Mouse (Mus musculus) brain, adult 2 months (tissue): Measurements from ENCODE around the gene Fbxl14.
A peak's percentile ranks its signal among the peaks of the same experiment; 100 is the strongest.

Experiments
- DNase-seq: peaks from one replicate; pipeline ENCODE4 v3.0.0; 2011; ENCODE audit warnings: low read depth, low spot score

The Fbxl14 gene

DNA sequence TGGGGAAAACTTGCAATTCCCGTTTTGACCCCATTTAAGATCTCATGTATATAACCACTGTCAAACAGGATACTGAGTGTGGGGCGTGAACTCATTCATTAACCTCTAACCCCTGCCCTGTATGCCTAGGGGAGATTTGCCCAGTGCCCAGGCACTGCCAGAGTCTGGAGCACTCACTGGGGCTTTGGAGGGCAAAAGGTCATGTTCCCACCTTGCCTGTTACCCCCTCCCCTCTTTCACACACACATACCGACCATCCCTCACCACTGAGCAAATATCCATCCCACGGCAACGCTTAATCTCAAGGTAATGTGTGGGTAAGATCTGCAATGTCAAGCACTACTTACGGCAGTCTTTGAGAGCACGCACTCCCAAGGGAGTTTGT lies 13.2 kb downstream of the Fbxl14 start:
- DNase-seq: no peak

GRCm38 (mm10) chr6:119499271-119499670 lies 19.8 kb downstream of the Fbxl14 start:
- DNase-seq: peak; percentile 75

DNA sequence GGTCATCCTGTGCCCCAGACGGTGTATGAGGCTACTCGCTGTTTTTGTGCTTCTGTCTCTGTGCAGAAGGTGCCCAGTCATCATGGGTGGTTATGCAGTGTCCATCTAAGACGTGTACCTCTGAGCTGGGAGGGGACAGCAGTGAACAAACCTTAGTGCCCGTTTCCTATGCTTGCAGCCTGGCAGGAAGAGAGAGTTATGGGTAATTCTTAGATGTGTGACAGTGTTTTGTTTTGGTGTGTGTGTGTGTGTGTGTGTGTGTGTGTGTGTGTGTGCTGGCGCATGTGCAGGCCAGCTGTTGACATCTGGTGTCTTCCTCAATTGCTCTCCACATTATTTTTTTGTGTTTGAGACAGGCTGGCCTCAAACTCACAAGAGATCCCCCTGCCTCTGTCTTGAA lies 20.6 kb downstream of the Fbxl14 start:
- no peak for DNase-seq

DNA sequence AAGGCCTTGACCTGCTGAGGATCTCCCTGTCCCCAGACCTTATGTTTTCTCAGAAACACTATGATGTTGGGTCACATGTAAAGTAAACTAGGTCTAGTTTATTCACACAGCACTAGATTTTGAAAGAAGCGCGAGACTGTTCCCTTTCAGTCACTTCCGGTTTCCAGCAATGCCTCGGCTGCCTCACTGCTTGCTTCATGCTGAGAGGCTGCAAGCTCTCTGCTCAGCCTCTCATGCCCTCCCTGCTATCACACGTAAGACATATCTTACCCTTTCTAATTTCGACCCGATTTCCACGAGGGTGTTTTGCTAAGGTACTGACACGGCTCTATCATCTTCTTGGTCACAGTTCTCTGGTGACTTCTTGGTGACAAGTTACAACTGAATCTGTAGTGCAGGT lies 22.6 kb downstream of the Fbxl14 start:
- DNase-seq: no peak

GRCm38 (mm10) chr6:119504756-119505155 lies 25.3 kb downstream of the Fbxl14 start:
- DNase-seq: no peak

GRCm38 (mm10) chr6:119505525-119506225 lies 26.2 kb downstream of the Fbxl14 start:
- no peak for DNase-seq

DNA sequence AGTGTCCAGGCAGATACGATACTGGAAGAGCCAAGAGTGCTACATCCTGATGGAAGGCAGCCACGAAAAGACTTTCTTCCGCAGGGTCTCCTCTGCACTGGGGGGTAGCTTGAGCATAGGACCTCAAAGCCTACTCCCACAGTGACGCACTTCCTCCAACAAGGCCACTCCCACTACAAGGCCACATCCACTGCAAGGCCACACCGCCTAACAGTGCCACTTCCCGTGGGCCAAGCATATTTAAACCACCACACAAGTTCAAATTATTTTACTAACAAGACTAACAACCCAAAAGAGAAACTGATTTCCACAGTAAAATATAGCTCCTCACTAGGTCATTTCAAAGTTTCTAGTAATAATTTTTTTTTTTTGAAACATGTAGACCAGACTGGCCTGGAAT lies 28.8 kb downstream of the Fbxl14 start:
- no peak for DNase-seq

DNA sequence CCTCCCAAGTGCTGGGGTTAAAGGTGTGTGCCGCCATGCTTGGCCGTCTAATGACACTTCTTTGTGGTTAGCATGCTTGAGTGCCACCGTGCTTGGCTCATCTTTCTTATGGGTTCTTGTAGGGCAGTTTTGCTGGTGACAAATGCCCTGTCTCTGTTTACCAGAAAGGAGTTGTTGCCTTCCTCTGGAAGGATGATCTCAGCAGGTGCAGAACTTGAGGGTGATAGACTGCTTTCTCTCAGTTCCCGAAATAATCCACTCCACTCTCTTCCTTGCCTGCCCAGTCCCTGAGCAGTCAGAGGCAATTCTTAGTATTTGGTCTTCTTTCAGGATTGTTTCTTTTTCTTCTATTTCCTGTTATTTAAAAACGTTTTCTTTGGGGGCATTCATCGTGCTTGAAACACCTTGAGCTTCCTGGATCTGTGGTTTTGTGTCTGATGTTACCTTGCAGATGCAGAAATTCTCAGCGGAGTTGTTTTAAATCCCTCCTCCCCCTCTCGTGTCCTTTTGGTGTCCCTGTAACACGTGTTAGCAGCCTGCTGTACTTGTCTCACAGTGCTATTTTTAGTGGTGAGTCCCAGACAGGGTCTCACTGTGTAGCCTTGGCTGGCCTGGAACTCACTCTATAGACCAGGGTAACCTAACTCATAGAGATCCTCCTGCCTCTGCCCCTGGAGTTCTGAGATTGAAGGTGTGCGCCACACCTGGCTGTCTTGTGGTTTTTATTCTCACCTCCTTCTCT lies 29.3 kb downstream of the Fbxl14 start:
- DNase-seq: no peak

DNA sequence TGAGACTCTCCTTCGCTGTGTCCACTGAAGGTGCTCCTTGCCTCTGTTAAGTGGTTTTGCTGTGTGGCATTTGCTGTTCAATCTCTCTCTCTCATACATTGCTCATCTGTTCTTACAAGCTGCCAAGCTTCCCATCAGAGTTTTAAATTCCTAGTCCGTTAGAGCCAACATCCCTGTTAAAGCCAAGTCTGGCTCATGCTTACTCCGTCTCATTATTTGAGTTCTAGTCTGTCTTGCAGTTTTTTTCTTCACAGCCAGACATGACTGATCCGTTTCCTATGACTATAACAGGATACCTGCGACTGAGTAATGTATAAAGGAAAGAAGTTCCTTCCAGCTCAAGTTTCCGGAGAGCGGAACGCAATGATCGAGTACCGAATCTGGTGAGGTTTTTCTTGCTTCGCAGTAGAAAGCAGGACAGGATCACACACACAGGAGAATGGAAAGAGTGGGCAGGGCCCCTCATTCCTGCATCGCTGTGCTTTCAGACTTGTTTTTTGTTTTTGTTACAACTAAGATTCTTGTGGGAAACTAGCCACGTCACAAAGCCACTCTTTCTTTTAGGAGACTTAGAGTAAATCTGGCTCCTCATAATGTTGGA lies 30.1 kb downstream of the Fbxl14 start:
- peak; percentile 53 for DNase-seq

DNA sequence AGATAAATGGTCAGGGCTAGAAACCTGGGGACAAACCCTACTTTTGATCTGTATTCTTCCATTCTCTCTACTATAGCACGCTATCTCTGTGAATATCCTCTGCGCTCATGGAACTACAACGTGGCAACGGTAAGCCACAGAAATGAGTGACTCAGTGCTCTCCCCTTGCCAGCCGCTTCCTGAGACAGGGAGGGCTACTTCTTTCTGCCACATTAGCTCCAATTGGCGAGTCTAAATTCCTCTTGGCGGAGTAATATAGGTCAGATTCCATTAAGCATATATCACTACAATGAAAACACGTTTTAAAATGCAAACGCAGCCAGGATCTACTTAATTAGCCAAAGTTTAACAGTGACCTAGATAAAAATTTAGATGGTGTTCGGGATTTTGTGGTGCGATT lies 33.2 kb downstream of the Fbxl14 start:
- DNase-seq: no peak

DNA sequence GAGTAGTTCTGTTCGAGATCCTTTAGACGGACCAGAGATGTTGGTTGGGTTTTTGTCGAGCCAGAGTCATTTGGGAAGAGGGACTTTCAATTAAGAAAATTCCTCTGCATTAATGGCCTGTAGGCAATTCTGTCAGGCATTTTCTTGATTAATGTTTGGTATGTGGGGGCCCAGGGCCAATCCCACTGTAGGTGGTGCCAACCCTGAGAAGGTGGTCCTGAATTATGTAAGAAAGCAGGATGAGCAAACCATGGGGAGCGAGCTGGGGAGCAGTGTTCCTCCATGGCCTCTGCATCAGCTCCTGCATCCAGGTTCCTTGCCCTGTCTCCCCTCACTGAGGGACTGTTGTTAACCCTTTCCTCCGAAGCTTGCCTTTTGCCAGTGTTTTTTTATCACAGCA lies 34.0 kb downstream of the Fbxl14 start:
- DNase-seq: no peak

- DNase-seq: no peak
Observed at GRCm38 (mm10) chr6:119514085-119514484, 34.6 kb downstream of the Fbxl14 start.

DNA sequence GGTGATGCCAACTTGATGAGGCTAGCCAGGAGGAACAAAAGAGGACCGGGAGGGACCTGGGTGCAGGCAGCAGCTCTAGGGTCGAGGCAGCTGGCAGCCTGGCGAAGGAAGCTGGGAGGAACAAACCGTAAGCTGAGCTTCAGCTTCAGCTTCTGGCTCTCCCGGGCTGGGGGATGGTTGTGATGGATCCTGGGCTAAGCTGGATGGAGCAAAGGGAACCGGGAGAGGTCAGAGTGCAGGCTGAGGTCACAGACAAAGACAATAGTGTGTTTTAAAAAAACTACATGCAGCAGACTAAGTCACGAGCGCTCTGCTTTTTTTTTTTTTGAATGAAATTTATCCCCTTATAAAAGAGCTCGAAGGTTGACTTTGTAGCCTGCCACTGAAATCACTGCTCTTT lies 41.3 kb downstream of the Fbxl14 start:
- DNase-seq: no peak

DNA sequence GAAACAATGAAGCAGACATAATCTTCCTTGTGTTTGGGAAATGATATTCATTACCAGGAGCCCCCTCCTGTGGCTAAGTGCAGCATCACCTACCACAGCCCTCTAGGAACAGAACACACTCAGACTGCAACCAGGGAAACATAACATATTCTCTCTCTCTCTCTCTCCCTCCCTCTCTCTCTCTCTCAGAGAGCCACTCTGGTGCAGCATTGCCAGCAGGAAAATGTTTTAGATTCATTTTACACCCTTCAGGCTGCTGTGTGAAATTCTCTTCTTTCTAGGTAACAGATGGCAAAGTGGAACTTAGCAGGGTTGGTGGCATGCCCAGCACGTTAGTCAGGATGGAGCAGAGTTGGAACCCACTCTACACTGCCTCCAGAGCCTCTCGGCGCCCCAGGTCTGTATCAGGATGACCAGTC lies 42.0 kb downstream of the Fbxl14 start:
- DNase-seq: peak; percentile 87

- DNase-seq: no peak
Observed at GRCm38 (mm10) chr6:119521931-119522391, 42.5 kb downstream of the Fbxl14 start.

- DNase-seq: no peak
Observed at GRCm38 (mm10) chr6:119526498-119526897, 47.0 kb downstream of the Fbxl14 start.

DNA sequence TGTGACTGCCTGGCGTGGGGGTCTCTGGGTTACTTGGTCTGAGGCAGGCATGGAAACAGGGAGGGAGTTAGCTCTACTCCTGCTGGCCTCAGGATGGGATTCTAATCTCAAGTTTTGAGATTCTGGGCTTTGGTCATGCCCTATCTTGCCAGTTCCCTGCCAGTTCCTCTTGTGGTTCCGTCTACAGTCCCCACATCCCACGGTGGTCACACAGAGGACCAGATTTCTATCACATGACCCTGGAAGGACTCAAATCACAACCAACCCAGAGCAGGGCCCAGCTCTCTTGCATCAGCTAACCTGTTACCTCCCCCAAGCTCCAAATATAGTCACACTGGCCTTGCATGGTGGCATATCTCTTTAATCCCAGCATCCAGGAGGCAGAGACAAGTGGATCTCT lies 50.2 kb downstream of the Fbxl14 start:
- no peak for DNase-seq
